Mouse (Mus musculus): Measurements from ENCODE around the gene Arhgef17. TPM values are rescaled to one million over a fixed set of nuclear protein-coding genes. Genes with fewer than 3 reads are reported as not detected.

Gene Arhgef17
- total RNA-seq, 2 experiments from 2014 or later: 50.4 to 79.5 TPM

DNA sequence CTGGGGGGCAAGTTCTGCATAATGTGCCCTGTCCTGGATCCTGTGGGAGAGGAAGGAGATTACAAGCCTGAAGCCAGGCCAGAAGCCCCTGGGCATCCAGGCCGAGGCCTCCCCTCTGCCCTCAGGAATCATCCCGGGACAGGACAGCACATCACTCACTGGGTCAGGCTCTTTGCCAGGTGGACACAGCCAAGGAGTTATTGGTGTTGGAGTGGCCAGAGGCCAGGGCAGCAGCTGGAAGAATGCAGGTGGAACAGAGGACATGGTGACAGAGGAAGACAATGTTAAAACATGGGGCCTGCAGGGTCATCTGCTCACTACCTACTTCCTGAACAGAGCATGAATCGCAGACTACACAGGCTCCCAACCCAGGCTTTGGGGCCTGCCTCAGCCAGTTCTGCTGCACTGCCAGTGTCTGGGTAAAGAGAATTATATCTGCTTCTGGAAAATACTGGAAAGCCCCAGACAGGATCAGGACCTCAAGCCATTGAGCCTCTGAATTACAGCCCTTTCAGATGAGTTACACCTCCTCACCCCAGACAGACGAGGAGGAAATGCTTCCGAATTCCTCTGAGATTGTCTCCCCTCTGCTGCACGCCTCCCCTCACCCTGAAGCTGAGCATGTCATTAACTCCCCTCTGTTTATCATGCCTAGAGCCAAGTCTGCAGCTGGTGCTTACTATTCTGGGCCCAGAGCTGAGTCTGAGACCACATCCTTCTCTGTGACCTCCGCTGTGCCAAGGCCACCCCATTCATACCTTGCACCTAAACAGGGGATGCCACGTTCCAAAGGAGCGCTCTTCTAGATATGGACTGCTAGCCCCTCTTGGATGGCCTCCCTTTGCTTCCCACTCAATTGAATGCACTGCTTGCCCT lies 80.2 kb downstream of the Arhgef17 start:
- DNase-seq (ENCODE audit: low spot score in 2 of 2): no peak

DNA sequence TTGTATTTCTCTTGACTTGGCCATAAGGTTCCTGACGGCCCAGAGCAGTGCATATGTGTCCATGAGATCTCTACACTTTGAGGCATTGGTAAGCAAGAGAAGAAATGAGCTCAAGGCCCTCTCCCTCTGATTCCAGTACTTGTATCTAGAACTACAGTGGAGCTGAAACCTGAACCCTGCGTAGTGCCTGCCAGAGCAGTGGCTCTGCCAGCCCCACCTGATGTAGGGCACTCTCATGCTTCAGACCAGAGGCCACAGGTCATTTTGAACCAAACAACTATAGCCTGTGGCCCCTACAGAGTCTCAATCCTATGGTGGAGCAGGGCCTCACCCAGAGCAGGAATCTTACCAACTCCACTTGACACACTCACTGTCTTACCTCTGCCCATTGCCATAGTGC lies 82.4 kb downstream of the Arhgef17 start:
- no peak for DNase-seq (ENCODE audit: low spot score in 2 of 2)

- DNase-seq (ENCODE audit: low spot score in 2 of 2): peak; percentile 67 to 73
Observed at GRCm38 (mm10) chr7:100848744-100849143, 83.2 kb downstream of the Arhgef17 start.

DNA sequence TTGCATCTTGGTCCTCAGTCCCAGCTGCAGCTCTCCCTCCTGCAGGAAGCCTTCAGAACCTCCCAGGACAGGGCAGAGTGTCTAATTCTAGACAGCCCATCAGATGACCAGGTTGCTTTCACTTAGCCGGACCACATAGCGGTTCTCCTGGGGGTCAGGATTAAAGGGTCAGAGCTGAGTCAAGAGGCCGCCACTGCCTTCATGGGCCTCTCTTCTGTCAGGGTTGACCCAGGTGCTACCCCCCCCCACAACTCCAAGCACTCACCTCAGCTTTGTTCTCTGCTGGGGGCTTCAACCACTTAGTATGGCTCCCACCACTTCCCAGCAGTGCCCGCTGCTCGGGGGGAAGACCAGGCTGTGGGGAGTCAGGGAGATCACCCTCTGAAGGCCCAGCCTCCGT lies 84.8 kb downstream of the Arhgef17 start:
- DNase-seq (ENCODE audit: low spot score in 2 of 2): peak in 1 of 2 experiments; percentile 16

DNA sequence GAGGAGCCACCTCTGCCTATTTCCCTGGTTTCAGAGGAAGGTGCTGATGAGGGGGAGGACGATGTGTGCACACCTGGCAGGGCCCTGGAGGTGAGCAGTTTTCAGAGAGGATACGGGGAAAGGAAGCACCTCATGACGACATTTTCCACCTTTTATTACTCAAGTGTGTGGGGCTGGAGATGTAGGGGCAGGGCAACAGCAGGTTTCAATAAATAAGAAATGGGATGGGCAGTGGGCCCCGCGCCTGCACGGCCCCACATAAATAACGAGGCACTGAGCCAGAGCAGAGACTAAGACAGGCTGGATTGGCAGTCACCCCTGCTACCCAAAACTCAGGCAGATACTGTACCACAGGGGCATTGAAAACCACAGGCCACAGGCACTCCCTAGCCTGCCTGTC lies 85.9 kb downstream of the Arhgef17 start:
- DNase-seq (ENCODE audit: low spot score in 2 of 2): peak in 1 of 2 experiments; percentile 17

DNA sequence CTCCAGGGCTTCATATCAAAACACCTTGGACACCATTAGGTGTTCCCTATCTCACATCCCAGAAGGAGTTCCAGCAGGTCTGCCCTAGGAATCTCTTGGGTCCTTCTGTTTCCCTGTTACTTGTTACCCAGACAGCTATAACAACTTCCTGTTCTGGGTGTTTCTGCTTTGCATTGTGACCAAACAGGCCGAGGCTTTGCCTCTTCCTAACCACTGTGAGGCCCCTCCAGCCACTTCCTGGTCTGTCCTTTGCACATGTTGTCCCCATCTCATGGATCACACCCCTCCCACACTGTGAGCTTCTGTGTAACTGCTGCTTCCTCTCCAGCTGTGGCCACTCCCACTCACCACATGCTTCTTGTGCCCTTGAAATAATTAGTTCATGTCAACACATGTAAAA lies 86.5 kb downstream of the Arhgef17 start:
- peak in 1 of 2 experiments; percentile 23 for DNase-seq (ENCODE audit: low spot score in 2 of 2)

GRCm38 (mm10) chr7:100845026-100845400 lies 86.9 kb downstream of the Arhgef17 start:
- DNase-seq (ENCODE audit: low spot score in 2 of 2): no peak

DNA sequence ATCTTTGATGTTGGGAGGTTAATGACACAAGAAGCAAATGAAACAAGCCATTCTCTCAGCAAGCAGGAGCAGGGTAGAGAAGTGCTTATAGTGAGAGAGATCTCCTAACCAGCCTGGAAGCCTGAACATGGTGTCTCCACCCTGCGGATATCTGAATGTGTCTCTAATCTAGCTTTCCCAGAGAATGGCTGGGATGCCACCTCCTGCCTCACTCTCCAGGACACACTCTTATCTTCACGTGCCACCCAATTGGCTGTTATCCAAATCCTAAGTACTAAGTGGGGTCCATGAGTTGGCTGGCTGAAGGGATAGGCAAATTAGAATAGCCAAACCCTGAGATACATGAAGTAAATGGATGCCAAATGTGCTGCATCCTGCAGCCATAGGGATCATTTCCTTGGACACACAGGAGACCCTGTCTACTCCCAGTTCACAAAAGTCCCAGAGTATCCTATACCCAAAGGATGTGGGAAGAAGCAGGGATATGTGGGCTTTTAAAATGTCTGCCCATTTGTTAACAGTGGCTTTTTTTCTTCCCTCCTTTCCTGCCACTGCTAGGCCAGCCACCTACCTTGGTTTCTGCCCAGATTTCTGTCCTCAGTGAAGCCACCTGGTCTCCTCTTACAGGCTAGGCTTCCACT lies 87.4 kb downstream of the Arhgef17 start:
- no peak for DNase-seq (ENCODE audit: low spot score in 2 of 2)

- no peak for DNase-seq (ENCODE audit: low spot score in 2 of 2)
Observed at GRCm38 (mm10) chr7:100843866-100844265, 88.0 kb downstream of the Arhgef17 start.

GRCm38 (mm10) chr7:100842175-100842574 lies 89.7 kb downstream of the Arhgef17 start:
- DNase-seq (ENCODE audit: low spot score in 2 of 2): no peak

DNA sequence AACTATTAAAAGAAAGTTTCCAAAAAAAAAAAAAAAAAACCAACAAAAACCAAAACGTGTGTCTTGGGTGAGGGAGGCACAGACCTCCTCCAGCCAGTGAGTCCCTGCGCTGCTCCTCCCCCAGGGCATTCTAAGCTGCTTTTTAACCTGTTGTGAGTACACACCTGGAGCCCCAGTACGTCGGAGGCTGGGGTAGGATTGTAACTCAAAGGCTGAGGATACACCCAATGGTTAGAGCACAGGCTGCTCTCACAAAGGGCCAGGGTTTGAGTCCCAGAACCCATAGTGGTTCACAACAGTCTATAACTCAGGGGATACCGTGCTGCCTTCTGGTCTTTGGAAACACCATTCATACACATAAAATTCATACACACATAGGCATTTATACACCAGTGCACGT lies 90.3 kb downstream of the Arhgef17 start:
- DNase-seq (ENCODE audit: low spot score in 2 of 2): no peak

GRCm38 (mm10) chr7:100840906-100841305 lies 91.0 kb downstream of the Arhgef17 start:
- no peak for DNase-seq (ENCODE audit: low spot score in 2 of 2)

- no peak for DNase-seq (ENCODE audit: low spot score in 2 of 2)
Observed at GRCm38 (mm10) chr7:100839632-100840402, 92.1 kb downstream of the Arhgef17 start.

GRCm38 (mm10) chr7:100837701-100838100 lies 94.2 kb downstream of the Arhgef17 start:
- no peak for DNase-seq (ENCODE audit: low spot score in 2 of 2)

DNA sequence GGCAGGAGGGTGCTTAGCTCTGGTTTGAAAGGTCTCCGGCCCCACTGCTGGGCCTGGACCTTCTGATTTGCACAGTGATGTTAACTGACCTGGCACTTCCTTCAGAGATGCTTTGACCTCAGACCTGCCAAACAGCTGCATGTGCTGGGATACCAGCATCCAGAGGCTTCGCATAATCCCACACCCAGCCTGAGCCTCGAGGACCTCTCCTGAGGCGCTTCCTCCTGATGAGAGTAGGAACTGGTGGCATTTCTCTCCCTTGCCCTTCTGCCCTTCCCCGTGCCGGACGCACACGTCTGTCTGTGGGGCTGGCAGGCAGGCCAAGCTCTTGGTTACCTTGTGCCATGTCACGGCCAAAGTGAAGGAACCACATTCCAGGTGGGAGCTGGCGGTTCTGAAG lies 95.2 kb downstream of the Arhgef17 start:
- DNase-seq (ENCODE audit: low spot score in 2 of 2): no peak

- no peak for DNase-seq (ENCODE audit: low spot score in 2 of 2)
Observed at GRCm38 (mm10) chr7:100835711-100836110, 96.2 kb downstream of the Arhgef17 start.

DNA sequence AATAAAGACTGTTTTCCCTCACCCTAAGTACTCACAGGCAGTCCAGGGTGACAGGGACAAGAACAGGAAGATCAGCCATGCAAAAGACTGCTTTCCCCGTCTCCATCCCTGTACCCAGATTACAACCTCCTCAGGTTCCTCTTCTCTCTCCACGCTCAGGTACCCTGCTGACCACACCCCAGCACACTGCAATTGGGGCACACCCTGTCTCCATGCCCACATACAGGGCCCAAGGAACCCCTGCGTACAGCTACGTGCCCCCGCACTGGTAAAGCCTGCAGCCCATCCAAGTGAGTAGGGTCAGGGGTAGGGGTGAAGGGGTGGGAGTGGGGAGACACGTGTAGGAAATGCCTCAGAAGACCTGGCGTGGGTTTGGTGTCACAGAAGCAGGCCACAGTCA lies 96.7 kb downstream of the Arhgef17 start:
- no peak for DNase-seq (ENCODE audit: low spot score in 2 of 2)

- no peak for DNase-seq (ENCODE audit: low spot score in 2 of 2)
Observed at GRCm38 (mm10) chr7:100833859-100834258, 98.0 kb downstream of the Arhgef17 start.

GRCm38 (mm10) chr7:100828549-100828948 lies 103.4 kb downstream of the Arhgef17 start:
- DNase-seq (ENCODE audit: low spot score in 2 of 2): no peak

GRCm38 (mm10) chr7:100824661-100825060 lies 107.2 kb downstream of the Arhgef17 start:
- DNase-seq (ENCODE audit: low spot score in 2 of 2): no peak

All from adrenal gland, adult 18-20 months (tissue).